Mouse (Mus musculus) left cerebral cortex, adult 11 months (tissue): ENCODE measurements at regions not wholly inside any gene's neighbourhood (a gene's known extent, or its start where the extent isn't known, plus 50 kb on each side); places are given as distances from the start of the nearest gene placed in this dataset.

Source experiments
- DNase-seq: peaks from one replicate; pipeline ENCODE4 v3.0.0; 2022; ENCODE audit warnings: low spot score

DNA sequence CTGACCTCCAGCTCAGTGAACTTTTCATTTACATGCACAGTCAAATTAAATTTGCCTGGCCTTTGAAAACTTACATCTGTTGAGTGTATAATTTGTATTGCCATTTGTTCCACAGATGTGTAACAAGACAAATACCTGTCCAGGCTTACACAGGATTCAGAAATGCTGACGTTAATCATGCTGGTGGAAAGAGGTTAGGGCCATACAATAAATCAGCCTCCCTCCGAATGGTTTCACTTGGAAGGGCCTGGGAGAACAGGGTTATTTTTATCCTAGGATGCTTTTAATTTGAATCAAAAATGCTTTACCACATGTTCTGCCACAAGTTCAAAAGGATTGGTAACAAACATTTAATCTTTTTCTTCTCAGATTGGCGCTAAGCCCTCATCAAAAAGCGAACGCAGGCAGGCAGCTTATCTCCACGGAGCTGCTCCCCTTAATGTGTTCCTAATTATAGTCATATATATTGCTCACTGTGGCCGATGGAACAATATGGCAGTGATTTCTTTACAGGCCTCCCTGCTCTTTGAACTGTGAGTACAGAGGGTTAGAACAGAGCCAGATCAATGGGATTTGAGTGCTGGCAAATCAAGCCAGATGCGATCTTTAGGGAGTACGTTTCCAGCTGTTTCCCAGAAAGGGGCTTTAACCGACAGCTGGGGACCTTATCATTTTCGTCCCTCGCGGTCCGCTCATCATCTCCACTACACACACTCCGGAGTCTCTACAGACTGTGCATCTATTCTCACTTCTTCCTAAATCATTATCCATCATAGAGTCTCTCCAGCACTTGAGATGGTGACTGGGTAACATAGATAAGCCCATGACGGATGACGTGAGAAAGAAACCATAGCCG, 313.9 kb downstream of the Ndfip2 start:
- DNase-seq = no peak

DNA sequence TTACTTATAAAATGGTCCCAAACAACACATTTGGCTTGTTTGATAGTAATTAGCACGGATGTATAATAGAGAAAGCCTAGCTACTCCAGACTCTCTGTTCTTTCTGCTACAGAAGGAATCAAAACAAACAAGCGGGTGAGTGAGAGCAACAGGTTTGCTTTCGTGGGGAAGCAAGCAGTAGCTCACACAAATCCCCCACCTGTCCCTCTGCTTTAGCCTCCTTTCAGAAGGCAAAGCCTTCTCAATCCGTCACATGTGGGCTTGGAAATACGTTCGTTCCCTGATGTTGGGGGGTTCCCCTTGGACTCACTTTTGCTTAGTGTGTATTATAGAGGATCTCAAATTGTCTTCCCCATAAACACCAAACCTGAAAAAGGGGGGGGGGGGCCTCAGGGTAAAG, 311.8 kb downstream of the Ndfip2 start:
- DNase-seq = no peak

DNA sequence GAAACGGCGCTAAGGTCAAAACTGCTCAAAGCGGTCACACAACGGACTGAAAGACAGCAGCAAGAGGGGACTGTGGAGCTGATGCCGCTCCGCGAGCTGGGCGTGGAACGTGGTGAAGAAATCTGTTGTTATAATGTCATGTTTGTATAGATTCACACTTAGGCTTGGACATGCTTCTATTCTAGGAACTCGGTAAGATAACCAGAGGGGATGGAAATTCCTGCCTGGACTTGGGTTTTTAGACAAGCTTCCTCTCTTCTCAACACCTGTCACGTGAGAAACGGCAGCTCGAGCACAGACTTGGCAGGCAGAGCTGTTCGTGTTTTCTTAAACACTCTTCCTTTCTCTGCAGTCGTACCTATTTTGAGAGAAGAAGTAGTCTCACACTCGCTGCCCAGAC, 307.5 kb downstream of the Ndfip2 start:
- no peak for DNase-seq

DNA sequence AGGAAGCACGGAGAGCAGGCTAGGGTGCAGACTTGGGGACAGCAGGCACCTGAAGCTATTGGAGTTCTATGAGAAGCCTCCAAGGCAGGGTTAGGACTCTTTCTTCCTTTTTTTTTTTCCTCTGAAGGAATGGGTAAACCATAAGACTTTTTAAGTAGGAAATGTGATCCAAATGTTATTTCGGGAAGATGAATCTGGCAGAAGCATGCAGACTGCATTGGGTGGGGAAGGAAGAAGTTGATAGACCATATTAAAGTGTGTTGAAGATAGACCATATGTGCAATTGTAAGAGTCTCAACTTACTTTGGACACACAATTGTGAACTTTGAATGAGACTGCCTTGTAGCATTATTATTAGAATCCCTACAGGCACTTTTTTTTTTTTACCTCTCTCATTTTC, 304.5 kb downstream of the Ndfip2 start:
- no peak for DNase-seq

DNA sequence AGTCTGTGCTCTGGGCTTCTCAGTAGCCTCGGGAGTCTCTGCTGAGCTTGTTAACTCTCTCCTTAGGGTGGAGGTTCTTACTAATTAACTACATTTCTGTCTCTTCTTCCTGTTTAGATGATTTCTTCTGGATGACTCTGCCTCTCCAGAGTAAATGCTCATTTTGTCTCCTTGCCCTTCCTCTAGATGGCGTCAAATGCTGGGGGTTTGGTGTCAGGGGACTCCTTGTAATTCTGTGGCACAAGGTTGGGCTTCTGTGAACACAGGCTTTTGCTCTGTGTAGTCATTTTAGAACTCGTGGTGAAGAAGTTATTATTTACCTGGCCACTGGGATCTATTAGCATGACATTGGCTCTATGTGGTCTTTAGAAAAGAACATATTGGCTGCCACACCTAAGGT, 298.4 kb downstream of the Ndfip2 start:
- no peak for DNase-seq

DNA sequence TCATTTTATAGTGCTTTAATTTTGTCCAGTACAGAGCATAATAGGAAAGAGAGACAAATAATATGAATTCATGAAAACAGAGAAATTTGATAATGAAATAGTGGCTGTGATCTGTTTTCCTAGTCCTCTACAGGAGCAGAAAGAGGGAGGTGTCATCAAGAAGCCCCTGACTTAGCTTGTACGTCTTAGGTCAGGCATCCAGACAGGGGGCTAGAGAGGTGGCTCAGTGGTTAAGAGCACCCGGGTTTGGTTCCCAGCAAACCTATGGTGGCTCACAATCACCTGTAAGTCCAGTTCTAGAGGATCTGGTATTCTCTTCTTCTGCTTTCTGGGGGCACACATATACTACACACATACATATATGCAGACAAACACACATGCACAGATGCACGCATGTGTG, 285.7 kb downstream of the Ndfip2 start:
- DNase-seq = no peak

DNA sequence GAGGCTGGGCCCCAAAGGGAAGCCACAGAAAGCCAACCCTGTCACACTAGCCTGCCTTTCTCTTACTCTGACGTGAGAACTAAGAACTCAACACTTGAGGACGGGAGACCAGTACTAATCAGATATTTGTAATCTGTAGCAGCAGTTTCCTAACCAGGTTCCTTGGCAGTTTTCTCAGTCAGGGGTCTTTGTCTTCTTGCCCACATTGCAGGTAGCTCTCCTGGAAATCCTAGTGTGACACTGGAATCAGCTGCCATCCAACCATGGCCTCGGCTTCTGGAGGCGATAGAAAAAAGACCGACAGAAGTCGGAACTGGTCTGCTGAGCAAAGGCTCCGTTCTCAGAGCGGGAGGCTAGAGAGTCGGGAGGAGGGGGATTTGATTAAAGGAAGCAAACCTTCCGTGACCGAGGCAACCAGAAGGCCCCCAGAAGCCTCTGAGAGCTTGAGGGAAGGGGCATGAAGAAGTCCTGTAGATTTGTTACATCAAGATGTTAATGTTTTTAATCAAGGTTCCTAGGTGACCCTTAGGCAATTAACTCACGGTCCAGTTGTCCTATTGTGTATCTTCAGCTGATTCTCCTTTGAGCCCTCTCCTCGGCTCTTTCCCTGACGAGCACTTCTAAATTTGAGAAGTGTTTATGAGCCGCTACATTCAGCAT, 284.2 kb downstream of the Ndfip2 start:
- DNase-seq = no peak

DNA sequence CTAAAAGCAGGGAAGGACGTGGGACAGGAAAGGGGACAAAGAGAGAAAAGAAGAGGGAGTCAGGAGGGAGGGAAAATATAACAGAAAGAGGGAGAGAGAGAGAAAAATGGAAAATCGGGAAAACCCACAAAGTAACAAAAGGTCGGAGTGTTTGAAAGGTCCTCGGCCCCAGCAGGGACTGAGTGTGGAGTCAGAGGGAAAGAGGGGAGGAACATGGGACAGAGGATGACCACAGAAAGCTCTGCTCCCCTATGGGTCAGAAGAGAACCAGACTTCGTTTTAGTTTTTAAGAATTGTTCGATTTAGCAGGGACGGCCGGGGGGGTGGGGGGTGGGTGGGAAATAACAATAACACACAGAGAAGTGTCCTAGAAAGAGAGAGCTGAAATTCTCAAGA, 283.7 kb downstream of the Ndfip2 start:
- DNase-seq = no peak

DNA sequence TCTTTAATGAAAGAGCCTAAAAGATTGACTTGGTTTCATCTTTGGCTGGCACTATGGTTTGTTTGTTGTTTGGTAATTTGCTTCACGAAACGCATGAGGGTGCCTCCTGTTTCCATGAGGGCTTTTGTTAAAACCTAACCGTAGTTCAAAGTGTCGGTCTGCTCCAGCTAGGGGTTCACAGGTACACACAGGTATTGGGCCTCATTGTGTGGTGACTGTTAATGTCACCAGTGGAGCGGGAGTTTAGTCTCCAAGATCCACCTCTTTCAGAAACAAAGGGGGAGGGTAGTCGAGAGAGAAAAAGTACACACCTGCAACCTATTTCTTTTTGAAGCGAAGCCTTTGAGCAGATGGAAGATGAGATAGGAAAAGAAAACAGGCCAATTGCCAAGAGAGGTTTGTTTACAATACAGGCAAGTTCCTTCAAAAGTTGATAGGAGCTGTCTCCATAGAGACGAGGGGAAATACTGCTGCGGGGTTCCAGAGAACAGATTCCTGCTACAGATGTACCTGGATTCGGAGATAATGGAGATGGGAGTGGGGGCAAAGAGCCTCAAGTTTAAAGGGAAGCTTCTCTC, 273.9 kb downstream of the Ndfip2 start:
- no peak for DNase-seq

DNA sequence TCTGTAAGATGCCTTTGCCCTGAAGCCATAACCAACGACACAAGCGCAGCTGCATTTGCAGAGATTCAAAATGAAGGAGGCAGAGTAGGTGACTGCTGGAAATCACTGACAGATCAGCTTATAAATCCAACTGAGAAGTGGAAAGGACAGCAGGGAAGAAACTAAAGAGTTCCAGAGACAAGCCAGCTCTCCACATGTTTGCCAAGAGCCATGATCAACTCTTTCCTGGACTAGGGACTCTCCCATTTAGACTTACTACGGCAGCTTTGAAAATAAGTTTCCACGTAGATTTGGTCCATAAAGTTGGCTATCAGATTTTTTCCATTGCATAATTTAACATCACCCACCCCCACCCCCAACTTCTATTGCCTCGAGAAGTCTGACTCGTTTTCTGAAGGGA, 269.7 kb downstream of the Ndfip2 start:
- no peak for DNase-seq

DNA sequence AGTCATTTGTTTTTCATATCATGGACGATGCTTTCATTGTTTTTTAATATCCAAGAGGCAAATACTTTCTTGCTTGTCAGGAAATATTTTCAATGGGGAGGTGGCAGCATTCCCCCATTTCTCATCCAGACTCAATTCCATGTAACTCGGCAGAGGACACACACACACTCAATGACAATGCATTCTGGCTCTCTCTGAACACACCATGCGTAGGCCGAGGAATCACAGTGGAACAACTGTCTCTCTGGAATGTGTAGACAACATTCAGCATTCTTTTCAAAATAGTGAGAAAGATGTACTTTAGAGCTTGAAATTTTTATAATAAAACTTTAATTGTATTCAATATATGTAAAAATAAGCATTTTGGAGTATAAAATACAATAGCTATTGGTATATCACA, 265.5 kb downstream of the Ndfip2 start:
- DNase-seq = no peak

DNA sequence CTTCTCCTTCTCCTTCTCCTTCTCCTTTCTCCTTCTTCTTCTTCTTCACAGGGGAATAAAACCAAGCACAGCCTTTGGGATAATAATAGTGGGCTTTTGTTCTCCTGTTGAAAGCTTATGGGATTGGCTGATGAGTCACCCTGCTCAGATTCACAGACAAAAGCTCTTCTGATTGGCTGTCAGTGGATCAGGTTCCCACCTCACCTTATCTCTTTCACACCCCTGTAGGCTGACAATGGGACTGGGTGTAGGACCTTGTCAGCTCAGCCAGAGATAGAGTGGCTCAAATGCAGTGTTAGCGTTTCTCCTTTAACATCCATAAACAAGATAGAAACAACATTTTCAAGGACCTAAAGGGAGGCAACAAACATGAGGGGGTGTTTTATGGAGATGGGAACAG, 263.9 kb downstream of the Ndfip2 start:
- DNase-seq = no peak

DNA sequence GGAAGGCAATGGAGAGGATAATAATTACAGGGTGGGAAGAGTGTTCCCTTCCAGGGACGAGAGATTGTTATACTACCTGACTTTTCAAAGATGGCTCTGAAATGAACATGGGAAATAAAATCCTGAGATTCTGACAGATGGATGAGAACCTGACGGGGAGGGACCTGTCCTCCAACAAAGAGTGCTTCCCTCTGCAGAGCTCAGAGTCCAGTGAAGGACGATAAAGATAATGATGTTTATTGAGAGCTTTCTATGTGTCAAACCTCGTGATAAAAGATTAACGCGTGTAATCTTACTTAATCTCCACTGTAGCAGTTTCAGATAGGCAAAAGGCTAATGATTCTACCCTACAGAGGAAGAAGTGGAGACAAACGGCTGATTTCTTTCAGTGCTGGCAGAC, 260.3 kb downstream of the Ndfip2 start:
- DNase-seq = no peak

DNA sequence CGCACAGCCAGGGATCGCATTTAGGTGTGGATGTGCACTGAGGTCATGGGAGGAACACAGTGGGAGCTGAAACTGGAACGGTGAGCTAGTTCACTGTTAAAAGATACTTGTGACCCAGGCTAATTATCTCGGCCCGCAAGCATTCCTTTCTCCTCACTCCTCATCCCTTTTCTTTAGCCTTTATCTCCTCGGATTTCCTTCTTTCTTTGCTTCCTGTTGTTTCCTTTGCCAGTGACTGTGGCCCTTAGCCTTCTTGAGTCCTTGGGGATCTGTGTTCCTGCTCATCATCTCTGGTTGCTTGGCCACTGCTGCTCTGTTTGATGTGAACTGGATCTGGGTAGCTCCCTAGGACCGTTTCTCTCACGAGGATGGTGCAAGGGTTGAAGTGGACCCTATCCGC, 256.0 kb downstream of the Ndfip2 start:
- DNase-seq = no peak

DNA sequence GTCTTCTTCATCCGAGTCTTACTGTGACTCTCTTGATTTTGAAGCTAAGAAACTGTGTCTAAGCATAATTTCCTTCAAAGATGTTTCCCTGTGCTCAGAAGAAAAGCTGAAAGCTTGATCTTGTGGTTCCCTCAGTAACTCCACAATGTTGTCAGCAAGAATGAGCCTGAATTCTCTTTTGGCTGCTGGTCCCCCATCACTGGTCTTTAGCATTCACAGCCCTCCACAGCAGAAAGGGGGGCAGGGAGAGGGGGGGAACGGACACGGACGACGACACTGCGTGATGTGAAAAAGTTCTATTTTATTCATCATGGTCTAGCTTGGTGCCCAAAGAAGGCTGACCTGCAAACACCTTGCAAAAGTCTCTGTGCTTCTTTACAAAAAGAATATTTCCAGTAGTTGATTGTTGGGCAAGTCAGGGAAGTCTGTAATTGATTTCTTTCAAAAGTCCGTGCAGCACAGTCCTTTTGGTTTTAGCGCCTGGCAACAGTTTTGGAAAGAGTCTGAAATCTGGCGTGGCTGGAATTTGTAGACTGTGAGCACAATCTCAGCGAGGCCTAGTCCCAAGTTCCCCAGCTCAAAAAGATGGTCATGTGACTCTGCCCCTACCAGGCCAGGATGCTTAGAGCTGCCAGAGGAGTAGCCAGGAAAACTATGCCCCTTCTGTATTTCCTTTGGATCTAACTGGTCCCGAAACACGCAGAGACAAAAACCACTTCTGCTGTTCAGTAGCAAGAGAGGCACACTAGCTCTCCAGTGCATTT, 254.7 kb downstream of the Ndfip2 start:
- DNase-seq = peak; percentile 24

DNA sequence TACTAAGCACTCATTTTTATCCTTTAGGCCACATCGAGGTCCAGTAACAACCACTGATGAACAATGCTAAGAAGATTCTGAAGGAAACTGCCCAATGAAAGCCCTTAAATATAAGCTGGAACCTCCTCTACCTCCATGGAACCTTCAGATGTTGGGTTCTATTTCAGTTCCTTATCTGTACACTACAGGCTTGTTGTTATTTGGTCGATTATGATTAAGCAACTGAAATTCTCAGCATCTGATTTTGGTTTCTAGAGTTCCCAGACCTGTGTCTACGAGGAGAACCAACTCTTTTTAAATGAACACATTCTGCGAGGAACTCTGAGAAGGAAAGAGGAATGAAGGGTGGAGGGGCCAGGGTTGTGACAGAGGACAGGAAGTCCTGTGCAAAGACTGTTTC, 253.5 kb downstream of the Ndfip2 start:
- no peak for DNase-seq

DNA sequence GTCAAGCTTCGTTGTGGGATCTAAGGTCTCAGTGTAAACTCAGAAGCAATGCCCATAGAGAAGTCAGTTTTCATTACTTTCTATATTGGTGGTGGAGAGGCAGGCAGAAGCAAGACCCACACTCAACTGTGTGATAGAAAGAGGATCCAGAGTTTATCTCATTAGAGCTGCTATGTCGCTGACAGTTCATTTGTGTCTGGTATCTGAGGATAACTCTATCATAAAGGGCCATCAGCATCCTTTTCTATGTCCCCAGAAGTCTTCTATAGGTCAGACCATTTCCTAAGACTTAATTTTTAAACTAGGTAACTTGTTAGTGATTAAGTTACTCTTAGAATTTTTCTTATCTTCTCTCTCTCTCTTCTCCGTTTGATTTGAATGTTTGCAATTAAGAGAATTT, 252.8 kb downstream of the Ndfip2 start:
- no peak for DNase-seq

DNA sequence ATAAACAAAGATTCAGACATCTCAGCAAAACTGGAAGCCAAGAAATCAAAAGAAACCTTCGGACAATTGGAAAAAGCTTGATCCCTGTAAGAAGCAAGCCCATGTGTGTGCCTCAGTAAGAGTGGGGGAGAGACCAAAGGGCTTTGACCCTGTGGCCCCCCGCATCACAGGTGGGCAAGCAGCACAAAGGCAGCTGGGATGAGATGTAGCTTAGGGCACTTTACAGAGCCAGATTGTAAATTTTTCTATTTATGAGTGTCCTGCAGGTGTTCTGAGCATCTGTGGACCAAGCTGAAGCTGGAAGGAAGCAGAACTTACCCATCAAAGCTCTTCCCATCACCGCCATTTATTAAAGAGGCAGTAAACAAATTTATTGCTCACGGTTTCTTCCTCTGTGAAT, 246.9 kb downstream of the Ndfip2 start:
- DNase-seq = no peak

DNA sequence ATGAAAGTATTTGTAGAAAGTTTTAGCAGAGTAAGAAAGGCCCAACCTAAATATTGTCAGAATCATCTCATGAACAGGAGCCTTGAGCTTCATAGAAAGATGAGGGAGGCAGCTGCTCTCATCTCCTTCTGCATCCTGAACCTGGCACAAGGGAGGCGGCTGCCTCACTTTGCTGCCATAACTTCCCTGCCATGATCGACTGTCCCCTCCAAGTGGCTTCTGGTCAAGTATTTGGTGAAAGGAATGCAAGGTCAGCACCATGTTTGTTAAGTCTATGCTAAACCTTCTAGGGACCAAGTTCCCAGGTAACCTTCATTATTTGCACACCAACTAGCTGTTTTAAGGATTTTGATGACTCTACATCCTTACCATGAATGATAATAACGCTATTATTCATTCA, 246.0 kb downstream of the Ndfip2 start:
- no peak for DNase-seq

DNA sequence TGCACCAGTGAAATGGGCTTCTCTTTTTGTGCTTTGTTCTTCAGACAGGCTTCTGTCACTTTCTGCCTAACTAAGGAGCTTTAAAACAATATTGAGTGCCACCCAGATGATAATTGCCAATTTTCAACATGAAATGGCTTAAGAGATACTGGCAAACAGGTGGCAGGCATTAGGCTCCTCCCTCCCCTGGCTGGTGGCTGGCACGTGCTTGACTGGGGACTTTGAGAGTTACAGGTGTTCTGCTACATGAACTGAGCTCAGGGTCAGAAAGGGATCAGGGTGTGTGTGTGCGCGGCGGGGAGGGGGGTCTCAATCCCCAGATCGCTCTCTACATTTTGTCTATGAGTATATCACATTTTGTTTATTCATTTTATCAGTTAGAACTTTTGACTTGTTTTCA, 245.4 kb downstream of the Ndfip2 start:
- no peak for DNase-seq

DNA sequence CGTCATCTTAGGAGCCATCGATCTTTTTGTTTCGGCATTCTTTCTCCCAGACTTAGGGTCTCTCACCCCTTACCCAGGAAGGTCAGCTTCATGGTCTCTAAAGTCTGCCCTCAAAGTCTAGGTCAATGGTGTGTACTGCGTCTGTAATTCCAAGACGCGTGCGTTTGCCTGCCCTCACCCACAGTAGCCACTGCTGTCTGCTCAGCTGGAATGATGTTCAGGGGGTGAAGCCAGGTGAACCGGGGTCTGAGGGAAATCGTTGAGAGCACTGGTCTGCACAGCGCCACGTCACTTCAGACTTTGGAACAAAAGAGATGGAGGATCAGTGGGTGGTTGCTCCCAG, 244.2 kb downstream of the Ndfip2 start:
- no peak for DNase-seq

DNA sequence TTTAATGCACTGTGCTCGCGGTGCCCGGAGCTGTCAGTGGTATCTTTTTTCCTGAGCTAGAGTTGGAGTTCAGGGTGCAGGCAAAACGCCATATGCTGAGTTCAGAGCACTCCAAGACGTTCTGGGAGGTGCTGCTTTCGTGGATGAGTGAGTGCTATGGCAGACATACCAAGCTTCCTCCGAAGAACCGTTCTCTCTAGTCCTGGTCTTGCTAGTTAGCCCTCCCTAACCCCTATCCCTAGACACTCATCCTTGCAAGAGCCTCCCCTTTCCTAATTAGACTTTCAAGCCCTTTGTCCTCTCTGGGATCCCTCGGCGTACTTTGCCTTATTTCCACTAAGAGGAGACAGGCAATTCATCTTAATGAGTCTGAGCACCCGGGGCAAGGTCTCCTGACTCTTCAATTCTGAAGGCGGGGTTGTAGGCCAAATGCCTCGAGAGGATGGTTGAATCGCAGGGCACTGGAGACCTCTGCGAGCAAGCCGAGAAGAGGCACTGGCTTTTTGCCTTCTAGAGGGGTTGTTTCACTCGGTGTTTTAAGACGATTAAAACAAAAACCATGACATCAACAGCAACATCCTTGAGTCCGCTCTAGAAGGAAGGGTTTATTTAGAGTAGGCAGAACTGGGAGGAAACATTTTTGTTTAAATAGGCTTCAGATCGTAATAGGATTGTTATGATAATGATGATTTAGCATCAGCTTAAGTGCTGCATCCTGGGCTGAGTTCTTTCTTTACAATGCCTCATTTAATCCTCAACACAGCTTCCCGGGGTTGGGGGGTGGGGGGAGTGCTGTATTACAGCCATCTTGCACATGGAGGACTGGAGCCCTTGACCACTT, 243.6 kb downstream of the Ndfip2 start:
- no peak for DNase-seq
